Mouse (Mus musculus) midbrain, postnatal 0 days (tissue): Measurements from ENCODE around the gene Taf12. TPM values are rescaled to one million over a fixed set of nuclear protein-coding genes. Genes with fewer than 3 reads are reported as not detected.
A peak's percentile ranks its signal among the peaks of the same experiment; 100 is the strongest.

Experiments used
- ATAC-seq: fragments of 200-750 bp; cut with Nextera tagmentation; 2 replicates; pipeline ENCODE4 v1.8.0; 2017; ENCODE audit warnings: moderate number of reproducible peaks, mild to moderate bottlenecking, moderate TSS enrichment, moderate library complexity; ENCODE audit not compliant: low FRiP score
- DNase-seq: peaks from one replicate; pipeline ENCODE4 v3.0.0-alpha.2; 2015; ENCODE audit warnings: low spot score
- H3K27ac ChIP-seq: fragments of 300-500 bp; sonication (generic); 2 replicates; pipeline ENCODE4 v1.5.1; 2014; ENCODE audit warnings: low read depth, mild to moderate bottlenecking, low read length, mixed read lengths
- H3K27me3 ChIP-seq: fragments of 300-500 bp; sonication (generic); 2 replicates; pipeline ENCODE4 v1.6.1; 2014; ENCODE audit warnings: low read length, control low read depth, mixed read lengths; ENCODE audit not compliant: insufficient read depth
- H3K36me3 ChIP-seq: fragments of 300-500 bp; sonication (generic); 2 replicates; pipeline ENCODE4 v1.6.1; 2014; ENCODE audit warnings: low read length, control low read depth, mixed read lengths; ENCODE audit not compliant: insufficient read depth
- H3K4me1 ChIP-seq: fragments of 300-500 bp; sonication (generic); 2 replicates; pipeline ENCODE4 v1.6.1; 2014; ENCODE audit warnings: mild to moderate bottlenecking, control low read depth, antibody characterized with exemption, low read length, mixed read lengths; ENCODE audit not compliant: insufficient read depth
- H3K4me2 ChIP-seq: fragments of 300-500 bp; sonication (generic); 2 replicates; pipeline ENCODE4 v1.6.1; 2014; ENCODE audit warnings: low read depth, mild to moderate bottlenecking, low read length, mixed read lengths; ENCODE audit not compliant: poor library complexity, severe bottlenecking
- H3K4me3 ChIP-seq: fragments of 300-500 bp; sonication (generic); 2 replicates; pipeline ENCODE4 v1.5.1; 2014; ENCODE audit warnings: low read depth, mild to moderate bottlenecking, low read length, moderate library complexity
- H3K9ac ChIP-seq: fragments of 300-500 bp; sonication (generic); replicated peaks from 2 replicates; pipeline ENCODE4 v1.6.1; 2014; ENCODE audit warnings: mild to moderate bottlenecking, low read length, moderate library complexity, mixed read lengths; ENCODE audit not compliant: poor library complexity, severe bottlenecking
- H3K9me3 ChIP-seq: fragments of 300-500 bp; sonication (generic); 2 replicates; pipeline ENCODE4 v1.6.1; 2016; ENCODE audit warnings: low read length, control low read depth
- CTCF ChIP-seq: IDR thresholded peaks from 2 replicates; pipeline ENCODE4 v1.5.1; 2016; ENCODE audit warnings: antibody characterized with exemption, mild to moderate bottlenecking
- WGBS: fragments of 180-500 bp; shearing (Covaris S2); extraction: QIAGEN DNeasy Blood & Tissue Kit; methylation state at CpG from one replicate; pipeline ENCODE4 v1.1.7; 2014; 5-methylcytosine and 5-hydroxymethylcytosine counted together
- polyA plus RNA-seq: library from polyadenylated mRNA; unstranded; fragments of >200 nt; fragmentation: Nextera tagmentation; extraction: Ambion mirVana; gene quantifications from 2 replicates; pipeline ENCODE4 v1.2.1, GENCODE M21; 2015
- total RNA-seq: library from RNA; depleted of rRNA; stranded (reverse); fragments of >200 nt; gene quantifications from 2 replicates; pipeline ENCODE4 v1.2.3, GENCODE M21; 2014

The Taf12 gene
- total and polyA plus RNA-seq, 2 experiments from 2014 or later = 9.0 to 30.3 TPM

DNA sequence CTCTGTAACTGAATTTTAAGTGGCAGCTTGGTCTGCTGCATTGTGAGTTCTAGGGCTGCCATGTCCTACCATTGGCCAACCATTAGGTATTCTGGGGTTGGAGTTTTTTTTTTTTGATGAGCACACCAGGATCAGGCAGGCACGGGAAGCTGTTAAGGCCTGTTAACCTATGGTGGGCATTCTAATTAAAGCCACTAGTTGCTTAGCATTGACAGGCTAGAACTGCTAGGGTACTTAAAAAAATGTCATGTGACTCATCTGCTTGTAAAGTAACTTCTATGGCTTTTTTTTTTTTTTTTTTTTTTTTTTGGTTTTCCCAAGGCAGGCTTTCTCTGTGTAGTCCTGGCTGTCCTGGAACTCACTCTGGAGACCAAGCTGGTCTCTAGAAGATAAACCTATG, 37.0 kb downstream of the Taf12 start:
- no peak for TF ChIP-seq CTCF
- DNase-seq (no peak), ATAC-seq (no peak)
- H3K4me1 ChIP-seq = no peaks in the 10 kb centered on the region; the same call in 1 of the 2 replicates
- H3K4me2 ChIP-seq = no peak overlapping the region
- WGBS = 30% methylated on average over 1 of the region's 1 CpGs
- peaks cover 27% of the 10 kb centered on the region for H3K36me3 ChIP-seq
- H3K27me3 ChIP-seq = no peaks in the 10 kb centered on the region
- H3K9ac ChIP-seq = no peak overlapping the region
- H3K9me3 ChIP-seq = no peaks in the 10 kb centered on the region
- no peak overlapping the region for H3K4me3 ChIP-seq
- no peak overlapping the region for H3K27ac ChIP-seq

DNA sequence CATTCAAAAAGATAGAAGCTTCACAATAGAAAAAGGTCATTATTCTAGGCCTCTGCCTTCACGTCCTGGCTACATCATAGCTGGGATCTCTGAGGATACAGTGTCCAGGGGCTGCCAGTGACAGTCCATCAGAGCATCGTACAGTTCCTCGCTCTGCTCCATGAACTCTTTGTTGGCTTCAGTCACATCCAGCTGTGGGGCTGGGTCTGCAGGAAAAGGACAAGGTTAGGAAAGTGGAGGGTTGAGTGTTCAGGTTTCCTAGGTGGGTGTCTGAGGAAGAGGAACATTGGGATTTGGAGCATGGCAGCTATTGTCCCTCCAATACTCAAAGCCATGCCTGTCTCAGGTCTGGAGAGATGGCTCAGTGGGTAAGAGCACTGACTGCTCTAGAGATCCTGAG, 37.6 kb downstream of the Taf12 start:
- H3K4me3 ChIP-seq = no peak overlapping the region
- H3K4me1 ChIP-seq = no peaks in the 10 kb centered on the region; the same call in 1 of the 2 replicates
- H3K36me3 ChIP-seq = peaks cover 33% of the 10 kb centered on the region
- no peak for DNase-seq
- H3K4me2 ChIP-seq = no peak overlapping the region
- H3K27ac ChIP-seq = no peak overlapping the region
- 66% methylated on average over 3 of the region's 3 CpGs for WGBS
- H3K27me3 ChIP-seq = no peaks in the 10 kb centered on the region
- H3K9me3 ChIP-seq = no peaks in the 10 kb centered on the region
- no peak for ATAC-seq
- no peak overlapping the region for H3K9ac ChIP-seq
- no peak for TF ChIP-seq CTCF

DNA sequence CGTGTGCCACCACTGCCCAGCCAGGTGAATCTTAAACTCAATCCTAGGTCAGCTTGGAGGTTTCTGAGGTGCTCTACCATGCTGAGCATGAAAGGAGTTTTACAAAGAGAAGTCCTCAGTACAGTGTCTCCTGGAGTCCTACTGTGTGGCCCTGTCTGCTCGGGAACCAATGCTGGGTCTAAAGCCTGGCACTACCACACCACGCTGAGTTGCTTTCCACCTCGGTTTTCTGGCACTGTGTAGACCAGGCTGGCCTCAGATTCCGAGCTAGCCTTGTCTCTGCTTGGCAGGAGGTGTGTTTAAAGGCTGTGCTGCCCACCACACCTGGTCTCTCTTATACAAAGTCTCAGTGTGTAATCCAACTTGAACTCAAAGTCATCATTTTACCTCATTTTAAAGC, 38.5 kb downstream of the Taf12 start:
- no peak for TF ChIP-seq CTCF
- 87% methylated on average over 5 of the region's 5 CpGs for WGBS
- no peaks in the 10 kb centered on the region for H3K9me3 ChIP-seq
- H3K9ac ChIP-seq = no peak overlapping the region
- no peak overlapping the region for H3K27ac ChIP-seq
- no peaks in the 10 kb centered on the region for H3K27me3 ChIP-seq
- no peak for DNase-seq
- ATAC-seq = no peak
- H3K4me1 ChIP-seq = no peaks in the 10 kb centered on the region; the same call in 1 of the 2 replicates
- no peak overlapping the region for H3K4me3 ChIP-seq
- H3K4me2 ChIP-seq = no peak overlapping the region
- peaks cover 41% of the 10 kb centered on the region for H3K36me3 ChIP-seq

DNA sequence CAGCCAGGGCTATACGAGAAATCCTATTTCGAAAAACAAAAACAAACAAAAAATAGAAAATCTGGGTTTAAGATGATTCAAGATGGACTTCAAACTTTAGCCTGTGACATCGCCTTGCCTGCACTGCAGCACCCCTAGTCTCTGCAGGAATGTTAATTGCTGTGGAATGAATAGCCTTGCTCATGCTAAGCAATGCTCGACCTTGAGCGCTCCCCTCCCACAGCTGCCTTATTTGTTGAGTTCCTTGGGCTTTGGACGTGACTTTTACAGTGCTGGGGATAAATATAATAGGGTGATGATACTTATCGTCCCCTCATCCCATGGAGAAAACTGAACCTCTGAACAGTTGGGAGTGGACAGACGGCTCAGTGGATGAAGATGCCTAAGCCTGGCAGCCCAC, 41.5 kb downstream of the Taf12 start:
- peaks cover 61% of the 10 kb centered on the region for H3K36me3 ChIP-seq

DNA sequence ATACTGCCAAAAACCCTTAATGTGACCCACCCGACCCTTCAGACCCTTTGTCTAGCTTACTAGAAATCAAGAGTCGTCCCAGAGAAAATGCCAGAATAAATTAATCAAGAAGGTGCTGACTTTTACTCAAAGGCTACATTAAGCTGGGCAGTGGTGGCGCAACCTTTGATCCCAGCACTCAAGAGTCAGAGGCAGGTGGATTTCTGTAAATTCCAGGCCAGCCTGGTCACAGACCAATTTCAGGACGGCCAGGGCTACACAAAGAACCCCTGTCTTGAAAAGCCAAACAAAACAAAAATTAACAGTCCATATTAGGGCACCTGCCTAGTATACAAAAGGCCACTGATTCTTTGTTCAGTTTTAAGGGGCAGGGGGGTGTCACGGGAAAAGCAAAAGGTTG, 52.3 kb downstream of the Taf12 start:
- no peak for TF ChIP-seq CTCF
- Histone ChIP-seq H3K27me3 (no peaks in the 10 kb centered on the region), H3K9me3 (no peaks in the 10 kb centered on the region), H3K4me3 (no peak overlapping the region), H3K4me1 (peaks cover 9% of the 10 kb centered on the region), H3K27ac (no peak overlapping the region), H3K36me3 (peaks cover 33% of the 10 kb centered on the region), H3K4me2 (no peak overlapping the region), H3K9ac (no peak overlapping the region)
- WGBS = 82% methylated on average over 5 of the region's 5 CpGs
- DNase-seq = no peak
- no peak for ATAC-seq

More for the DNA sequence above, 41.5 kb downstream of the Taf12 start:
- Histone ChIP-seq H3K4me3 (no peak overlapping the region), H3K4me2 (no peak overlapping the region), H3K9ac (no peak overlapping the region), H3K27ac (no peak overlapping the region), H3K4me1 (no peaks in the 10 kb centered on the region), H3K9me3 (no peaks in the 10 kb centered on the region), H3K27me3 (no peaks in the 10 kb centered on the region)
- DNase-seq (no peak), ATAC-seq (no peak)
- no peak for TF ChIP-seq CTCF
- WGBS = 96% methylated on average over 8 of the region's 8 CpGs

DNA sequence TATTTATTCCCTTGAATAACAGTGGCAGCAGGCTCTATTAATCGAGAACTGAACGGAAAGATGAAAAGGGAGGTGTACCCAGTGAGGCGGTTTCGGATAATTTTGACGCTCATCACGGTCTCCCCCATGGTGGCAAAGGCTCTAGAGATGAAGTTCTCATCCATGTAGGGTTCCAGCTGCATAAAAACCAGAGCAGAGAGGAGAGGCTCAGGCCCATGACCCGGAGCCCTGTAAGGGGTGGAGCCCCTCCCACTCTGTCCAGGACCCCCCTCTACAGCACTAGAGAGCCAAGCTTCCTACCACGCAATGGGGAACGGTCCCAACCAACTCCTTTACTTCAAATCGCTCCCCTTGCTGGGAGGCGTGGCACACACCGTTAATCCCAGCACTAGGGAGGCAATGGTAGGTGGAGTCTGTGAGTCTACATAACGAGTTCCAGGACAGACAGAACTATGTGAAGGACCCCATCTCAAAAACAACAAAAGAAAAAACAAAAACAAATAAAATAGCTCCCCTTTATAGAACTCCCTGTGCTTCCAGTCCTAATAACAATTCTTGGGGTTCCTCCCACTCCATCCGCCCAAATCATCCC, 54.3 kb downstream of the Taf12 start:
- no peak for TF ChIP-seq CTCF
- Histone ChIP-seq H3K9me3 (no peaks in the 10 kb centered on the region), H3K9ac (peak overlapping the region; percentile 86), H3K27me3 (no peaks in the 10 kb centered on the region), H3K4me2 (peak overlapping the region; percentile 72), H3K36me3 (peaks cover 31% of the 10 kb centered on the region), H3K4me3 (peak overlapping the region; percentile 67), H3K27ac (0 out of 2 replicates have a peak overlapping the region, but pooled peaks have one; percentile 70), H3K4me1 (peaks cover 9% of the 10 kb centered on the region)
- no peak for ATAC-seq
- WGBS = 43% methylated on average over 14 of the region's 14 CpGs
- DNase-seq = no peak
